Mouse (Mus musculus) forebrain, embryonic 12.5 days (tissue): ENCODE data around the gene Baz2b. TPM values are rescaled to one million over a fixed set of nuclear protein-coding genes. Genes with fewer than 3 reads are reported as not detected.

ENCODE experiments used
- ATAC-seq: fragments of 200-750 bp; cut with Nextera tagmentation; 2 replicates; pipeline ENCODE4 v1.8.0; 2017; ENCODE audit warnings: moderate TSS enrichment; ENCODE audit not compliant: low FRiP score
- H3K27ac ChIP-seq: fragments of 300-500 bp; sonication (generic); 2 replicates; pipeline ENCODE4 v1.5.1; 2016; ENCODE audit warnings: mild to moderate bottlenecking
- H3K27me3 ChIP-seq: fragments of 300-500 bp; sonication (generic); 2 replicates; pipeline ENCODE4 v1.6.1; 2016; ENCODE audit warnings: mild to moderate bottlenecking
- H3K36me3 ChIP-seq: fragments of 300-500 bp; sonication (generic); replicated peaks from 2 replicates; pipeline ENCODE4 v1.6.1; 2016; ENCODE audit warnings: mild to moderate bottlenecking
- H3K4me1 ChIP-seq: fragments of 300-500 bp; sonication (generic); 2 replicates; pipeline ENCODE4 v1.6.1; 2016
- H3K4me2 ChIP-seq: fragments of 300-500 bp; sonication (generic); 2 replicates; pipeline ENCODE4 v1.6.1; 2016; ENCODE audit warnings: mild to moderate bottlenecking, moderate library complexity
- H3K4me3 ChIP-seq: fragments of 300-500 bp; sonication (generic); replicated peaks from 2 replicates; pipeline ENCODE4 v1.5.1; 2016; ENCODE audit warnings: mild to moderate bottlenecking
- H3K9ac ChIP-seq: fragments of 300-500 bp; sonication (generic); 2 replicates; pipeline ENCODE4 v1.6.1; 2016; ENCODE audit warnings: mild to moderate bottlenecking
- H3K9me3 ChIP-seq: fragments of 300-500 bp; sonication (generic); 2 replicates; pipeline ENCODE4 v1.6.1; 2016
- WGBS: fragments of 180-500 bp; shearing (Covaris S2); methylation state at CpG from one replicate; pipeline ENCODE4 v1.1.7; 2016; 5-methylcytosine and 5-hydroxymethylcytosine counted together
- polyA plus RNA-seq: library from polyadenylated mRNA; unstranded; fragments of >200 nt; fragmentation: Nextera tagmentation; extraction: Ambion mirVana; gene quantifications from 2 replicates; pipeline ENCODE4 v1.2.1, GENCODE M21; 2016

The Baz2b gene
- polyA plus RNA-seq, 1 experiment from 2014 or later, result 85.6 TPM

GRCm38 (mm10) chr2:60217620-60218019 is 8.0 kb upstream of the Baz2b start:
- peaks cover 14% of the 10 kb centered on the region for H3K4me1 ChIP-seq
- 0 out of 2 replicates have a peak, but pooled peaks cover 7% of the 10 kb centered on the region for H3K36me3 ChIP-seq
- no peak overlapping the region for H3K9ac ChIP-seq
- H3K9me3 ChIP-seq, result no peaks in the 10 kb centered on the region
- 90% methylated on average over 6 of the region's 6 CpGs for WGBS
- no peak overlapping the region for H3K4me3 ChIP-seq
- no peak overlapping the region for H3K4me2 ChIP-seq
- no peak for ATAC-seq
- no peaks in the 10 kb centered on the region for H3K27me3 ChIP-seq
- no peak overlapping the region for H3K27ac ChIP-seq

- Histone ChIP-seq H3K36me3 (0 out of 2 replicates have a peak, but pooled peaks cover 11% of the 10 kb centered on the region), H3K4me2 (no peak overlapping the region), H3K9ac (no peak overlapping the region), H3K27me3 (no peaks in the 10 kb centered on the region), H3K27ac (no peak overlapping the region), H3K4me3 (no peak overlapping the region), H3K9me3 (no peaks in the 10 kb centered on the region), H3K4me1 (peaks cover 21% of the 10 kb centered on the region)
- ATAC-seq, result no peak
- WGBS, result 91% methylated on average over 4 of the region's 4 CpGs
Observed at GRCm38 (mm10) chr2:60216547-60217153, 7.0 kb upstream of the Baz2b start.

- peaks cover 31% of the 10 kb centered on the region for H3K4me1 ChIP-seq
- no peak for ATAC-seq
- no peak overlapping the region for H3K4me3 ChIP-seq
- no peaks in the 10 kb centered on the region for H3K9me3 ChIP-seq
- no peak overlapping the region for H3K4me2 ChIP-seq
- H3K9ac ChIP-seq, result no peak overlapping the region
- no peaks in the 10 kb centered on the region for H3K27me3 ChIP-seq
- H3K27ac ChIP-seq, result no peak overlapping the region
- 92% methylated on average over 2 of the region's 2 CpGs for WGBS
- H3K36me3 ChIP-seq, result 0 out of 2 replicates have a peak, but pooled peaks cover 15% of the 10 kb centered on the region
Observed at GRCm38 (mm10) chr2:60214683-60215082, 5.0 kb upstream of the Baz2b start.

GRCm38 (mm10) chr2:60212488-60212887 is 2.8 kb upstream of the Baz2b start:
- ATAC-seq, result no peak
- Histone ChIP-seq H3K9ac (no peak overlapping the region), H3K27me3 (peaks cover 4% of the 10 kb centered on the region; the same call in 1 of the 2 replicates), H3K36me3 (0 out of 2 replicates have a peak, but pooled peaks cover 15% of the 10 kb centered on the region), H3K4me1 (peaks cover 34% of the 10 kb centered on the region), H3K27ac (no peak overlapping the region), H3K4me3 (no peak overlapping the region), H3K4me2 (no peak overlapping the region), H3K9me3 (no peaks in the 10 kb centered on the region)

GRCm38 (mm10) chr2:60210821-60211220 is 1.2 kb upstream of the Baz2b start:
- peak overlapping the region; percentile 76 for H3K4me2 ChIP-seq
- 0 out of 2 replicates have a peak overlapping the region, but pooled peaks have one; percentile 93 for H3K27ac ChIP-seq
- H3K4me3 ChIP-seq, result peak overlapping the region; percentile 95
- 0 out of 2 replicates have a peak, but pooled peaks cover 12% of the 10 kb centered on the region for H3K36me3 ChIP-seq
- H3K9me3 ChIP-seq, result no peaks in the 10 kb centered on the region
- WGBS, result 25% methylated on average over 5 of the region's 5 CpGs
- no peak for ATAC-seq
- peak overlapping the region; percentile 94 for H3K9ac ChIP-seq
- peaks cover 31% of the 10 kb centered on the region for H3K4me1 ChIP-seq
- H3K27me3 ChIP-seq, result peaks cover 4% of the 10 kb centered on the region; the same call in 1 of the 2 replicates

GRCm38 (mm10) chr2:60209122-60209611 is 472 bp downstream of the Baz2b start:
- Histone ChIP-seq H3K9me3 (no peaks in the 10 kb centered on the region), H3K9ac (peak overlapping the region; percentile 94), H3K4me2 (peak overlapping the region; percentile 60), H3K27ac (peak overlapping the region; percentile 93), H3K36me3 (0 out of 2 replicates have a peak, but pooled peaks cover 15% of the 10 kb centered on the region), H3K27me3 (peaks cover 4% of the 10 kb centered on the region; the same call in 1 of the 2 replicates), H3K4me3 (peak overlapping the region; percentile 95), H3K4me1 (peaks cover 29% of the 10 kb centered on the region)
- under 1% methylated on average over 34 of the region's 35 CpGs for WGBS
- ATAC-seq, result no peak; the same call in 1 of the 2 replicates

- Histone ChIP-seq H3K36me3 (0 out of 2 replicates have a peak, but pooled peaks cover 5% of the 10 kb centered on the region), H3K9me3 (no peaks in the 10 kb centered on the region)
- WGBS, result 84% methylated on average over 6 of the region's 6 CpGs
Observed at GRCm38 (mm10) chr2:60205795-60206194, 3.8 kb downstream of the Baz2b start.

GRCm38 (mm10) chr2:60204162-60204561 is 5.5 kb downstream of the Baz2b start:
- no peak overlapping the region for H3K4me3 ChIP-seq
- no peak for ATAC-seq
- no peak overlapping the region for H3K9ac ChIP-seq
- 0 out of 2 replicates have a peak, but pooled peaks cover 5% of the 10 kb centered on the region for H3K36me3 ChIP-seq
- no peak overlapping the region for H3K27ac ChIP-seq
- 92% methylated on average over 6 of the region's 6 CpGs for WGBS
- H3K9me3 ChIP-seq, result no peaks in the 10 kb centered on the region
- no peak overlapping the region for H3K4me2 ChIP-seq
- H3K27me3 ChIP-seq, result peaks cover 4% of the 10 kb centered on the region; the same call in 1 of the 2 replicates
- peaks cover 5% of the 10 kb centered on the region; the same call in 1 of the 2 replicates for H3K4me1 ChIP-seq

More at GRCm38 (mm10) chr2:60205795-60206194, 3.8 kb downstream of the Baz2b start:
- no peak overlapping the region for H3K4me3 ChIP-seq
- H3K4me2 ChIP-seq, result no peak overlapping the region
- no peak overlapping the region for H3K27ac ChIP-seq
- no peak for ATAC-seq
- H3K27me3 ChIP-seq, result peaks cover 4% of the 10 kb centered on the region; the same call in 1 of the 2 replicates
- peaks cover 7% of the 10 kb centered on the region for H3K4me1 ChIP-seq
- H3K9ac ChIP-seq, result no peak overlapping the region

GRCm38 (mm10) chr2:60203733-60204132 is 5.9 kb downstream of the Baz2b start:
- Histone ChIP-seq H3K27ac (no peak overlapping the region), H3K36me3 (0 out of 2 replicates have a peak, but pooled peaks cover 5% of the 10 kb centered on the region), H3K4me1 (peaks cover 5% of the 10 kb centered on the region; the same call in 1 of the 2 replicates), H3K4me3 (no peak overlapping the region), H3K9ac (no peak overlapping the region), H3K4me2 (no peak overlapping the region), H3K27me3 (peaks cover 4% of the 10 kb centered on the region; the same call in 1 of the 2 replicates), H3K9me3 (no peaks in the 10 kb centered on the region)
- no peak for ATAC-seq
- WGBS, result 90% methylated on average over 4 of the region's 4 CpGs

GRCm38 (mm10) chr2:60202900-60203530 is 6.6 kb downstream of the Baz2b start:
- Histone ChIP-seq H3K9me3 (no peaks in the 10 kb centered on the region), H3K4me2 (no peak overlapping the region), H3K36me3 (0 out of 2 replicates have a peak, but pooled peaks cover 5% of the 10 kb centered on the region), H3K4me1 (peaks cover 5% of the 10 kb centered on the region; the same call in 1 of the 2 replicates), H3K27ac (no peak overlapping the region), H3K9ac (no peak overlapping the region), H3K4me3 (no peak overlapping the region), H3K27me3 (peaks cover 2% of the 10 kb centered on the region; the same call in 1 of the 2 replicates)
- ATAC-seq, result no peak
- 91% methylated on average over 8 of the region's 8 CpGs for WGBS

GRCm38 (mm10) chr2:60200667-60201066 is 9.0 kb downstream of the Baz2b start:
- peak; percentile 49; the same call in 1 of the 2 replicates for ATAC-seq
- Histone ChIP-seq H3K4me2 (no peak overlapping the region), H3K9ac (no peak overlapping the region), H3K36me3 (0 out of 2 replicates have a peak, but pooled peaks cover 5% of the 10 kb centered on the region), H3K27me3 (no peaks in the 10 kb centered on the region), H3K4me3 (no peak overlapping the region), H3K4me1 (no peaks in the 10 kb centered on the region), H3K9me3 (no peaks in the 10 kb centered on the region), H3K27ac (no peak overlapping the region)
- WGBS, result 41% methylated on average over 8 of the region's 8 CpGs

- 0 out of 2 replicates have a peak, but pooled peaks cover 3% of the 10 kb centered on the region for H3K36me3 ChIP-seq
Observed at GRCm38 (mm10) chr2:60200051-60200562, 9.5 kb downstream of the Baz2b start.

More at GRCm38 (mm10) chr2:60200051-60200562, 9.5 kb downstream of the Baz2b start:
- ATAC-seq, result no peak
- 96% methylated on average over 5 of the region's 5 CpGs for WGBS
- Histone ChIP-seq H3K27ac (no peak overlapping the region), H3K4me2 (no peak overlapping the region), H3K4me3 (no peak overlapping the region), H3K9me3 (no peaks in the 10 kb centered on the region), H3K9ac (no peak overlapping the region), H3K4me1 (no peaks in the 10 kb centered on the region), H3K27me3 (no peaks in the 10 kb centered on the region)
